Mouse (Mus musculus) colon, adult 2 months (tissue): ENCODE data around the gene Mei1. TPM values are rescaled to one million over a fixed set of nuclear protein-coding genes. Genes with fewer than 3 reads are reported as not detected.

ENCODE experiments used
- polyA plus RNA-seq: library from polyadenylated mRNA; depleted of rRNA; stranded (reverse); fragments of >200 nt; gene quantifications from 2 replicates; pipeline ENCODE4 v1.2.3, GENCODE M21; 2012; rRNA removed

Gene Mei1
- not detected in 2 replicates for polyA plus RNA-seq

DNA sequence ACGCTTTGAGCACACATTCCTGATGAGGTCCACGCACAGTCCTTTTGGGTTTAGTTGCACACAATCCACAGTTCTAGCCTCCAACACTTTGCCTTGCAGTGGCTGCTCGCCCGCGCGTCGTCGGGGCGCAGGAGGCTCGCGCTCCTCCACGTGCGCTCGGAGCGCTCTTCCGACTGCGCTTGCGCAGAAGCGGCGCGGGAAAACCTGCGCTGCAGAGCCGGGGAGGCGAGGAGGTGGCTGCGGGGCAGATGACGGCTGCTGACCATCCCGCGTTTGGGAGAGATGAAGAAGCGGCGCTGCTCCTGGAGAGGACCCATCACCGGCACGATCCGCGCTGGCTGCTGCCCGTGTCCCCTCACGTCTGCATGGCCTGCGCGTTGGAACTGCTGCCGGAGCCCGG lies at the start of gene Mei1:
TSS of gene Mei1 (plus strand) at position 99 of the 400 bp plus-strand sequence.

GRCm38 (mm10) chr15:82033762-82034161 lies 36.0 kb upstream of the Mei1 start, which contains the start of gene Desi1:
TSS of gene Desi1 (minus strand) at chr15:82033862.

GRCm38 (mm10) chr15:82047080-82047883 lies 22.5 kb upstream of the Mei1 start, which contains the start of gene Snu13:
TSS of gene Snu13 (minus strand) at chr15:82047598.

DNA sequence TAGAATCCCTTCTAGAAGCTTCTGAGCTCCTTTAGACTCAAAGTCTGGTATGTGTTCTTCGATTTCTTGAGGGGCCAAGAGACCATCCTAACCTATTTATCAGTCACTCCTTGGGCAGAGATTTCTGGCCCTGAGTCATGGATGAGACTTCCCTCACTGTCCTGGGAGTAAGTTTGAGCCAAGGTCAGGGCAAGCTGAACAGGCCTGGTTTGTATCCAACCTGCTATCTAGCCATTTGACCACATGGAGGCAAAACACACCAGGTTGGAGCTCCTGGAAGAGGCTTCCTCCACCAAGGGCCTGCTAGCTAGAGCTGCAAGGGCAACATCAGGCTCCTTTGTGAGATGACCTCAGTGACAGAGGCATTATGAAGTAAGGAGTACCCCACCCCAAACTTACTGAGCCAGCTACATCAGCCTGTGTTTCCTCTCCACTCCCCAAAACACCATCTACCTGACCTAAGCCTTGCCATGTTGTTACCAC lies 11.0 kb upstream of the Mei1 start, which contains the start of gene 4930407I10Rik:
TSS of gene 4930407I10Rik (plus strand) at position 433 of the 483 bp plus-strand sequence.

DNA sequence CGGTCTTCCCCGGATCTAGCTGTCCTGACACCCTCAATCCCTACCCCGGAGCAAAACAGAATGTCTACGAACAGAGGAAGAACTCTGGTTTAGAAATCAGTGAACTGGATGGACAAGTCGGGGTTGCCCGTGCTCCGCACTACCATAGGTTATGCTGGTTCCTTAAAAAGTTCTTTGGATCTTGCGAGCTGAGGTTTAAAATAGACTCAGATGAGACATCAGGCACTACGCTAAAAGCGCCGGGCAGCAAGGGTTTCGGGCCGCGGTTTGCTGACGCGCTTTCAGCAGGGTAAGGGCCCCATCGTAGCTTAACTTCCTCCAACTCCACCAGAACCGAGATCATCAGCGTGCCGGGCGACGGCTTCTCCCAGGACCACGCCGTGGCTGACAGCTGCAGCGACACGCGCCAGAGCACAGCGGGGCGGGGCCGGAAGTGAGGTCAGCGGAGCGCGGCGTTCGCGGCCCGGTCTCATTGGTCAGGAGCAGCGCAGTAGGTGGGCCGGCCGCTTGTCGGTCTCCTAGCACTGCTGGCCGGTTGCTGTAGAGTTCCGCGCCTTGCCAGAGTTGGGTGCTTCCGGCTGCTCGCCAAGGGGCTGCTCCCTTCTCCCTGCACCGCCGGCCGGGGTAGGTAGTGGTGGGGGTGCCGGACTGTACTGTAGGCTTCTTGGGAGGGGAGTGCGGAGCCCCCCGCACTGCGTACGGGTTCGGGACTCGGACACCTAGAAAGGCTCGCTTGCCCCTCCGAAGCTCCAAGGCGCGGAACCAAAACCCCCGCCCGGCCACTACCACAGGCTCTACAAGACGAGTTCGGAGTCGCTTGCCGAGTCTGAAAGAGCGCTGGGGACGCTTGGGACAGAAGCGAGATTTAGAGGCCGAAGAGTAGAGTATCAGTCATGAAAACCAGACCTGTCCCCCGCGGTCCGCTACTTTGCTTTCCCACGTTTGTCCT lies 57.9 kb downstream of the Mei1 start, which contains the start of gene Ccdc134:
TSS of gene Ccdc134 (plus strand) at position 497 of the 949 bp plus-strand sequence.

DNA sequence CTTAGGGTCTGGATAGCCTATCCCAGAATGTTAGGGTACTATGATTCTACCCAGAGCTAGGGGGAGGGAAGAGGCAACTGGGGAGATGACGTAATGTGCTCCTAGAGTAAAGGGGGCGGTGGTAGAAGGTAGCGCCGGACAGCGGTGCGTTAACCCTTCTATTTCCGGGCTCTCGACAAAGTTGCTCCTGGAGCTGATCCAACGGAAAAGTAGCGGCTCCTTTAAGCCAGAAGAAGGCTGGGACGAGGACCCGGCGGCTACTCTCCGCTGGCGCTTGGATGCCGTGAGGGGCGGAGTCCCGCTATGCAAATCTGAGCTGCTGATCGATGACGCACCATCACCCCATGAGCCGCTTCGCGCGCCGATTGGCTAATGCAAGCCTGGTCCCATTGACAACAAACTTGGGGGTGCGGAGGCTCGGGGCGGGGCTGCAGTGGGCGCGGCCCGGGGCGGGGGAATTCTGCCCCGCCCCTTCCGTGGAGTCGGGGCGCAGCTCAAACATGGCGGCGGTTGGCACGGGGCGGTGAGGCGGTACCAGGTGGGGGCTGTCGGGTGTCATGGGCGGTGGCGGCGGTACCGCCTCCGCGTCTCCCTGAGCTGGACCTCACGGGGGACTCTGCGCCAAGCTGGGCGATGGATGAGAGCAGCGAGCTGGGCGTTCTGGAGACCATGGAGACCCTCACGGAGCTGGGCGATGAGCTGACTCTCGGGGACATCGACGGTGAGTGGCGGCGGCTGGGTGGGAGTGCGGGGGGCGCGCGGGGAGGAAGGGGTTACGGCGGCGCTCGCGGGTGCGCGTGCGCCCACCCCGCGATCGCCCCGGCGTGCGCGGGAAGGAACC lies 77.2 kb downstream of the Mei1 start, which contains the start of gene Srebf2:
TSS of gene Srebf2 (plus strand) at position 412 of the 841 bp plus-strand sequence.

Other genes with a start within 250 kb of the Mei1 start
- 31.0 and 42.2 TPM in 2 replicates for gene Tob2, start 211.2 kb upstream of the Mei1 start, polyA plus RNA-seq
- 26.5 and 34.8 TPM in 2 replicates for gene Phf5a, start 198.1 kb upstream of the Mei1 start, polyA plus RNA-seq
- 328 TPM in 2 replicates for gene Aco2, start 197.7 kb upstream of the Mei1 start, polyA plus RNA-seq
- 7.0 and 8.9 TPM in 2 replicates for gene Polr3h, start 143.8 kb upstream of the Mei1 start, polyA plus RNA-seq
- gene Csdc2, start 133.2 kb upstream of the Mei1 start, polyA plus RNA-seq: 9.0 and 10.8 TPM in 2 replicates
- 52.9 and 54.6 TPM in 2 replicates for gene Pmm1, start 109.1 kb upstream of the Mei1 start, polyA plus RNA-seq
- not detected in 2 replicates for gene 1700029P11Rik, start 89.5 kb upstream of the Mei1 start, polyA plus RNA-seq
- 8.4 and 8.8 TPM in 2 replicates for gene Xrcc6, start 82.2 kb upstream of the Mei1 start, polyA plus RNA-seq
- 21.9 and 26.4 TPM in 2 replicates for gene Desi1, start 36.1 kb upstream of the Mei1 start, polyA plus RNA-seq
- gene Snu13, start 22.4 kb upstream of the Mei1 start, polyA plus RNA-seq: 28.5 and 37.8 TPM in 2 replicates
- gene 4930407I10Rik, start 10.8 kb upstream of the Mei1 start, polyA plus RNA-seq: not detected in 2 replicates
- 9.7 and 10.2 TPM in 2 replicates for gene Ccdc134, start 57.9 kb downstream of the Mei1 start, polyA plus RNA-seq
- gene Srebf2, start 77.2 kb downstream of the Mei1 start, polyA plus RNA-seq: 273 and 329 TPM in 2 replicates
- 0.20 and 0.28 TPM in 2 replicates for gene Shisa8, start 142.8 kb downstream of the Mei1 start, polyA plus RNA-seq
- gene Tnfrsf13c, start 154.4 kb downstream of the Mei1 start, polyA plus RNA-seq: 2.9 and 7.8 TPM in 2 replicates
- 18.0 and 25.1 TPM in 2 replicates for gene Cenpm, start 174.8 kb downstream of the Mei1 start, polyA plus RNA-seq
- gene 1500009C09Rik, start 182.4 kb downstream of the Mei1 start, polyA plus RNA-seq: 0.09 TPM in 2 replicates
- 0.57 and 0.87 TPM in 2 replicates for gene Sept3, start 204.9 kb downstream of the Mei1 start, polyA plus RNA-seq
- 0.13 and 0.66 TPM in 2 replicates for gene Wbp2nl, start 229.0 kb downstream of the Mei1 start, polyA plus RNA-seq